Mouse (Mus musculus) heart, postnatal 4 days (tissue): ENCODE measurements around the gene Mup11. TPM values are rescaled to one million over a fixed set of nuclear protein-coding genes. Genes with fewer than 3 reads are reported as not detected.
"Not testable (repeated sequence)": the region's sequence is repeated elsewhere in the genome, so short reads cannot be mapped to it uniquely, and the experiment has no call there.

ENCODE experiments used
- DNase-seq: peaks from one replicate; pipeline ENCODE4 v3.0.0; 2021
- total RNA-seq, 2 experiments: library from RNA; stranded (reverse); gene quantifications; 2 replicates each; pipeline ENCODE4 v1.2.3; 2021

Mup11 gene
- total RNA-seq: not detected

DNA sequence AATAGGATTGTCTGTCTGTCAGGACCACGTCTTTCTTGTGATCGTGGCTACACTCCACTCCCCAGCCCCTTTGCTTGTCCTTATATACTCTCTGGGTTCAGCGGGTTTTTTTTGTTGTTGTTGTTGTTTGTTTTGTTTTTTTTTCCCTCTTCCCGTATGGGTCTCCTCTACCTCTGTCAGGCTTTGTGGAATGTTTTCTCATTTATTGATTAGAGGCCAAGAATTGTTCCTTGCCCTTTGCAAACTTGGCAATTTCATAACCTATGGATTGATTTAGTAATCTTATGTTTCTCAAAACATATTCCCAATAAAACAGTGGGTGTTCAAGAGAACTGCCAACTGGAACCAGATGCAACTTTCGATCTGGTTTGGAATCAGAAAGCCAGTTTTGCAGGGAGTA is at the start of gene Mup11:
Gene Mup11 (minus strand): TSS at position 101 of the 400 bp plus-strand sequence.
- not testable (repeated sequence) for DNase-seq

Other genes with a start within 250 kb of the Mup11 start
- not detected for gene Mup9, start 240.5 kb downstream of the Mup11 start, total RNA-seq
- not detected for gene Mup1, start 160.5 kb downstream of the Mup11 start, total RNA-seq
- gene Mup10, start 80.2 kb downstream of the Mup11 start, total RNA-seq: not detected
- not detected for gene Mup12, start 78.9 kb upstream of the Mup11 start, total RNA-seq
- gene Mup22, start 159.1 kb upstream of the Mup11 start, total RNA-seq: not detected